Mouse (Mus musculus): ENCODE results near the gene Ankrd33b. TPM values are rescaled to one million over a fixed set of nuclear protein-coding genes. Genes with fewer than 3 reads are reported as not detected.

The Ankrd33b gene
- 10 to 100 TPM; 56.1 to 61.6 TPM for total RNA-seq (2021)

GRCm38 (mm10) chr15:31367481-31368200 lies at the start of gene Ankrd33b:
Gene Ankrd33b, minus strand, starts transcription at chr15:31367726.
- intact Hi-C loops (cut with DNase I) = no loop called here
- DNase-seq (ENCODE audit: low spot score in 2 of 2) = peak; percentile 65 to 74

GRCm38 (mm10) chr15:31415181-31415580 lies 47.7 kb upstream of the Ankrd33b start:
- DNase-seq (ENCODE audit: low spot score in 2 of 2) = no peak
- intact Hi-C loops (cut with DNase I) = no loop called here

DNA sequence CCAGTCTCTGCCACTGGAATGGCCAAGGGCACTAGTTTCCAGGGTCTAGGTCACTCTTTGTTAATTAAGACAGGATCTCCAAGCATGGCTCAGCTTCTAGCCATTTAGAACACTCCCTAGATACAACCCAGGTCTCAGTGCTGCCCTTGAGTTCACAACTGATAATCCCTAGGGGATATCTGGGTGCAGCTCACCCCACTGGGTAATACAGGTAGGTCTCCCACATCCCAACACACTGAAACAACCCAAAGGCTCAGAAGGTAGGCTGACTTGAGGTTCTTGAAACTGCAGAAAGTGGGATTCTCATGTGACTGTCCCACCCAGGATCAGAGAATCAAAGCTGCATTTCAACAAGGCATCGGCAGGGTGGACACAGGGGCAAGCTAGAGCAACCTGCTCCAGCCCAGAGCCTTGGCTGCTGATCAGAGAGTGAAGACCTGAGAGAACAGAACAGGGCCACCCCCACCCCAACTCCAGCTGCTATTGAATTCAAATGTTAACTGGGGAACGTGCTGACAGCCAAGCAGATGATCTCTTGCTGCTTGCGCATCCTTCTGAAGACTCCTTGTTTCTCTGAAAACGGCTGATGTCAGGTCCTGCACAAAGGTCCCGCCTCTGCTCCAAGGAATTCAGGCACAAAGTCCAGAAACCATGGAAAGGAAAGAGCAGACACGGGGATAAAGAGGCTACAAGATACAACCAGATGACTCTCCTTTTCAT lies 46.8 kb upstream of the Ankrd33b start:
- DNase-seq (ENCODE audit: low spot score in 2 of 2) = no peak
- intact Hi-C loops (cut with DNase I) = no loop called here

DNA sequence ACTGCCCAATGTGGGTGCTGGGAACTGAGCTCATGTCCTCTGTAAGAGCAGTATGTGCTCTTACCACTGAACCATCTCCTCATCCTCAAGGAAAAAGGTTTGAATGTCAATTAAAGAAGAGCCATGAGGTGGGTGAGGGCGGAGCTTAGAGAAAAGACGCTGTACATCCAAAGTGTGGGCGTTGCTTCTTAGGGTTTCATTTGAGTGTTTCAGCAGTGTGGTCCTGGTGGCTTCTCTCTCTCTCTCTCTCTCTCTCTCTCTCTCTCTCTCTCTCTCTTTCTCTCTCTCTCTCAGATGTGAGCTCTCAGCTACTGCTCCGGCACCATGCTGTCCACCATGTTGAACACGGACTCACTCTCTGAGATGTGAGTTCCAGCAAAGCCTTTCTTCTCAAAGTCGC lies 46.1 kb upstream of the Ankrd33b start:
- no peak for DNase-seq (ENCODE audit: low spot score in 2 of 2)
- intact Hi-C loops (cut with DNase I) = no loop called here

DNA sequence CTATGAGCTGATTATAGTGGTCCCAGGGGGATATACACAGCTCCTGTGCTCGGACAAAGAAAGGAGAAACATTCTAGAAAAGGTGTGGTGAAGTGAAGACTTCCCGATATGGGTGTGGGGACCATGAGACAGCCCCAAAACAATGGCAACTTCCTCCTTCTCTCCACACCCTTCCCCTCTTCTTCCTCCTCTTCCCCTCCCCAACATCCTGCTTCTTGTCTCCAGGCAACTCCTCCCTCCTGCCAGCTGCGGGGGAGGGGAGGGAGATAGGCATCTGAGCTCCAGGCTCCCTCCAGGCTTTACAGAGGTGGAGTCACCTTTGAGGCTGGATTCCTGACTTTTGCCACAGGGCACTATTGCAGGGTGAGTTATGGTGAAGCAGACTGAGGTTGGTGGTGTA lies 45.4 kb upstream of the Ankrd33b start:
- intact Hi-C loops (cut with DNase I) = no loop called here
- DNase-seq (ENCODE audit: low spot score in 2 of 2) = no peak

- intact Hi-C loops (cut with DNase I) = no loop called here
- DNase-seq (ENCODE audit: low spot score in 2 of 2) = no peak
Observed at GRCm38 (mm10) chr15:31412436-31412835, 44.9 kb upstream of the Ankrd33b start.

DNA sequence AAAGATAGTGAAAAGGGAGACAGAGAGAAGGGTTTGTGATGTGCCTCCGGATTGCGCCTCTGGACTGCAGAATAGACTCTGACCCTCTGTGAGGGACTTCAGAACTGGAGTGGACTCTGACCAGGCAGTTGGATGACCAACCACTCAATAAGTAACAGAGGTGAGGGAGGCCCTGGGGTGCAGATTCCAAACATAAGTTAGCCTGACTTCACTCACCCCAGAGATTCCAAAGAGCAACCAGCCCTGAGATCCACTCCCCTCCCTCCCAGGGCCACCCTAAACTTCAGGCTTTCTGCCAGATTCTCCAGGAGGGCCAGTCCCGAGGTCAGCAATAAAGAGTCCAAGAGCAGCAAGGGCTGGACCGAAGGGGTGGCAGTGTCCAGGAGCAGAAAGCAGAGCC lies 40.0 kb upstream of the Ankrd33b start:
- intact Hi-C loops (cut with DNase I) = no loop called here
- no peak for DNase-seq (ENCODE audit: low spot score in 2 of 2)

- DNase-seq (ENCODE audit: low spot score in 2 of 2) = no peak
- intact Hi-C loops (cut with DNase I) = no loop called here
Observed at GRCm38 (mm10) chr15:31406881-31407280, 39.4 kb upstream of the Ankrd33b start.

DNA sequence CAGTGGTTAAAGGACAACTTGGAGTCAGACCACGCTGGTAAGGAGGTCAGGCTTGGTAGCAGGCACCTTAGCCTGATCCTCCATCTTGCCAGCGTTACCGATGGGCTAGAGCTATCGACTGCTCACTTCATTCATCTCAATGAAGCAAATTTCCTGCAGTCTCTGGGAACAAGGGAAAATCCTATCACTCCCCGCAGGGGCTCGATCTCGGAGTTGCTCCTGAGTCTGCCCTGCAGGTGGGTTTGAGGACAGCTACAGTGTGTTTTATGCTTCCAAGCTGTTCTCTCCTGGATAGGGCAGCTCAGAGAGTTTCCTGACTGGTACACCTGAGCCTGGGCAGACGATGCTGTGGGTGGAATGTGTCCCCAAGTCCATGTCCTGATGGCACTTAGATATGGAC lies 36.8 kb upstream of the Ankrd33b start:
- intact Hi-C loops (cut with DNase I) = no loop called here
- no peak for DNase-seq (ENCODE audit: low spot score in 2 of 2)

- intact Hi-C loops (cut with DNase I) = no loop called here
- no peak for DNase-seq (ENCODE audit: low spot score in 2 of 2)
Observed at GRCm38 (mm10) chr15:31402200-31402892, 34.8 kb upstream of the Ankrd33b start.

GRCm38 (mm10) chr15:31400974-31401373 lies 33.4 kb upstream of the Ankrd33b start:
- no peak for DNase-seq (ENCODE audit: low spot score in 2 of 2)
- intact Hi-C loops (cut with DNase I) = no loop called here

GRCm38 (mm10) chr15:31398769-31399168 lies 31.2 kb upstream of the Ankrd33b start:
- intact Hi-C loops (cut with DNase I) = no loop called here
- DNase-seq (ENCODE audit: low spot score in 2 of 2) = peak; percentile 56 to 90

GRCm38 (mm10) chr15:31397379-31397778 lies 29.9 kb upstream of the Ankrd33b start:
- intact Hi-C loops (cut with DNase I) = no loop called here
- no peak for DNase-seq (ENCODE audit: low spot score in 2 of 2)

GRCm38 (mm10) chr15:31396755-31397154 lies 29.2 kb upstream of the Ankrd33b start:
- DNase-seq (ENCODE audit: low spot score in 2 of 2) = peak in 1 of 2 experiments; percentile 87
- intact Hi-C loops (cut with DNase I) = no loop called here

DNA sequence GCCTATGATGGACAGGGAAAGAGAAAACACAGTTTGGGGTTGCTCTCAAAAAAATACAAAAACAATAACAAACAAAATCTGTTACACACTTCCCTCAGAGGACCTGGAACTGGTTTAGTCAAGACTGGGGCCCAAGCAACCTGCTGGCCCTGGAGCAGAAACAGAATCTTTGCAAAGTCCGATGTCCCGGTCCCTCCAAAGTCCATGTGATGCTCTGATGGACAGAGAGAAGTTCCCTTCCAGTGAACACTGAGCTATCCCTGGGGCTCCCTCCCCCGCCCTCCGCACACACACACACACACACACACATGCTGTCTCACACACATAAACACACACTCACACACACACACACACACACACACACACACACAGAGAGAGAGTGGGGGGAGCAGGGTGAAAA lies 28.5 kb upstream of the Ankrd33b start:
- no peak for DNase-seq (ENCODE audit: low spot score in 2 of 2)
- intact Hi-C loops (cut with DNase I) = no loop called here

DNA sequence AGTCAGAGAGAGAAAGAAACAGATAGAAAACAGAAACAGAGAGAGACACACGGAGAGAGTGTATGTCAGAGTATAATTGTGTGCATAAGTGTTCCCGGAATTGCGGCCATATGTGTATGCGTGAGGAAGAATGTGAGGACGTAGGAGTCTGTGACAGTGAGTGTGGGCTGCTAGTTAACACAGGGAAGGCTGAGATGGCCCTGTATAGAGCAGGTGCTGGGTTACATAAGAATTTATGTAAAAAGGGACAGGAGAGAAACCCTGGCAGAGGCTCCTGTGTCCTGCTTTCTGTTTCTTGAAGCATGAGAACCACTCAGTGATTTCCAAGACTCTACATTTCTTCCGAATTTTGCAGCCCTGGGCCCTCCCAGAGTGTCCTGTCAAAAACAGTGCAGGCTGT lies 25.9 kb upstream of the Ankrd33b start:
- intact Hi-C loops (cut with DNase I) = loop anchor here (1.0 to 2.0 kb wide), 4 partner anchors 25 to 56 kb away; no protein-coding TSS in a partner anchor
- peak; percentile 66 to 96 for DNase-seq (ENCODE audit: low spot score in 2 of 2)

DNA sequence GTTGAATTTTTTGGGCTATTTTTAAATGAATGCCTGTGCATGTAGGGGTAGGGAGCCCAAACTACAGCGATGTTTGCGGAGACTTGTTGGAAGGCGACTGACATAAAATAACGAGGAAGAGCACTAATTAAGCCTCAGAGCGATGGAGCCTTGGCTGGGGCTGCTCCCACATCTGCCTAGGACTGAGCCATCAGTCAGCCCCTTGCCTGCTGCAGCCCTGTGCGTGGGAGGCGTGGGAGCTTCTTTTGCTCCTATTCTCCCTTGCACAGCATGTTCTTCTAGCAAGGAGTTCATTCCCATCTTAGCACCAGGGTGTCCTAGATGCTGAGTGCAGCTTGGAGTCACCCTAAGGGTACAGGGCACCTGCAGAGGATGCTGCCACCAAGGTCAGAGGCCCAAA lies 25.2 kb upstream of the Ankrd33b start:
- peak; percentile 71 to 88 for DNase-seq (ENCODE audit: low spot score in 2 of 2)
- intact Hi-C loops (cut with DNase I) = loop anchor here (1.0 to 2.0 kb wide), 4 partner anchors 26 to 55 kb away; no protein-coding TSS in a partner anchor

- DNase-seq (ENCODE audit: low spot score in 2 of 2) = no peak
- intact Hi-C loops (cut with DNase I) = loop anchor here (2.0 kb wide), 1 partner anchor 47 kb away; no protein-coding TSS in a partner anchor
Observed at GRCm38 (mm10) chr15:31392135-31392534, 24.6 kb upstream of the Ankrd33b start.

- intact Hi-C loops (cut with DNase I) = no loop called here
- peak in 1 of 2 experiments; percentile 79 for DNase-seq (ENCODE audit: low spot score in 2 of 2)
Observed at GRCm38 (mm10) chr15:31381936-31382468, 14.5 kb upstream of the Ankrd33b start.

- intact Hi-C loops (cut with DNase I) = no loop called here
- no peak for DNase-seq (ENCODE audit: low spot score in 2 of 2)
Observed at GRCm38 (mm10) chr15:31379471-31379870, 11.9 kb upstream of the Ankrd33b start.
